Mouse (Mus musculus): ENCODE measurements around the gene Cebpe.

GRCm38 (mm10) chr14:54701298-54701697 lies 10.7 kb downstream of the Cebpe start:
- no peak for TF ChIP-seq GATA1 (IDR thresholded peaks at IDR 0.05; ENCODE audit: low read length)
- no peak for TF ChIP-seq TAL1 (IDR thresholded peaks at IDR 0.05; ENCODE audit: low read length)
